Mouse (Mus musculus) neural tube, embryonic 14.5 days (tissue): ENCODE measurements at regions not wholly inside any gene's neighbourhood (a gene's known extent, or its start where the extent isn't known, plus 50 kb on each side); places are given as distances from the start of the nearest gene placed in this dataset.
"Not testable (repeated sequence)": the region's sequence is repeated elsewhere in the genome, so short reads cannot be mapped to it uniquely, and the experiment has no call there.

Source experiments
- ATAC-seq: fragments of 200-750 bp; cut with Nextera tagmentation; 2 replicates; pipeline ENCODE4 v1.8.0; 2017; ENCODE audit warnings: low read depth, mild to moderate bottlenecking, moderate TSS enrichment, moderate library complexity
- H3K27ac ChIP-seq: fragments of 300-500 bp; sonication (generic); 2 replicates; pipeline ENCODE4 v1.5.1; 2014; ENCODE audit warnings: low read depth, mild to moderate bottlenecking, control low read depth, low read length, moderate library complexity, mixed read lengths
- H3K27me3 ChIP-seq: fragments of 300-500 bp; sonication (generic); 2 replicates; pipeline ENCODE4 v1.6.1; 2014; ENCODE audit warnings: low read length; ENCODE audit not compliant: control insufficient read depth, insufficient read depth
- H3K36me3 ChIP-seq: fragments of 300-500 bp; sonication (generic); 2 replicates; pipeline ENCODE4 v1.6.1; 2014; ENCODE audit warnings: low read length, mixed read lengths; ENCODE audit not compliant: control insufficient read depth, insufficient read depth
- H3K4me1 ChIP-seq: fragments of 300-500 bp; sonication (generic); 2 replicates; pipeline ENCODE4 v1.6.1; 2014; ENCODE audit warnings: low read length; ENCODE audit not compliant: control insufficient read depth, insufficient read depth
- H3K4me2 ChIP-seq: fragments of 300-500 bp; sonication (generic); 2 replicates; pipeline ENCODE4 v1.6.1; 2014; ENCODE audit warnings: mild to moderate bottlenecking, low read depth, low read length, control low read depth
- H3K4me3 ChIP-seq: fragments of 300-500 bp; sonication (generic); 2 replicates; pipeline ENCODE4 v1.5.1; 2014; ENCODE audit warnings: low read depth, low read length, control low read depth, mixed read lengths
- H3K9ac ChIP-seq: fragments of 300-500 bp; sonication (generic); replicated peaks from 2 replicates; pipeline ENCODE4 v1.6.1; 2014; ENCODE audit warnings: low read depth, mild to moderate bottlenecking, control low read depth, low read length, mixed read lengths
- H3K9me3 ChIP-seq: fragments of 300-500 bp; sonication (generic); 2 replicates; pipeline ENCODE4 v1.6.1; 2016; ENCODE audit warnings: low read length; ENCODE audit not compliant: control insufficient read depth
- WGBS: fragments of 180-500 bp; shearing (Covaris S2); extraction: QIAGEN DNeasy Blood & Tissue Kit; methylation state at CpG from one replicate; pipeline ENCODE4 v1.1.7; 2014; 5-methylcytosine and 5-hydroxymethylcytosine counted together

DNA sequence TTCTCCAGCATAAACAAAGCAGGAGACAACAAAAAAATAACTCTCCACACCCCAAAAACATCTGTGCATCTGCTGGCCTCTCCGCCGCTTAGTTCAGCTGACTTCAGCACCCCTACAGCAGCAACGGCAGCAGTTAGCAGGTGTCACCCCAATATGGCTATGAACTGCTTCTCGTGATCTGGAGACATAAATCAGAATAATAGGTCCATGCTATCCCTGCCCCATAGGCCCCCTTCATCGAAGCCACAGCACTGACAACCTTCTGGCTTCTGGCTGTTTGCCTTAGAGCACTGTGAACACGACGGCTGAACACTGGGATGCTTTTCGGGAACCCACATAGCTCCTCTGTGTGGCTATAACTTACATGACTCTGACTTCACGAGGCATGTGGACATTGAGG, 523.8 kb downstream of the Bnc2 start:
- Histone ChIP-seq H3K4me3 (no peak overlapping the region), H3K27ac (no peak overlapping the region), H3K4me1 (peaks cover 12% of the 10 kb centered on the region; the same call in 1 of the 2 replicates), H3K9me3 (no peaks in the 10 kb centered on the region), H3K36me3 (no peaks in the 10 kb centered on the region), H3K9ac (no peak overlapping the region), H3K27me3 (no peaks in the 10 kb centered on the region), H3K4me2 (no peak overlapping the region)
- ATAC-seq = peak; percentile 55
- 35% methylated on average over 9 of the region's 9 CpGs for WGBS

DNA sequence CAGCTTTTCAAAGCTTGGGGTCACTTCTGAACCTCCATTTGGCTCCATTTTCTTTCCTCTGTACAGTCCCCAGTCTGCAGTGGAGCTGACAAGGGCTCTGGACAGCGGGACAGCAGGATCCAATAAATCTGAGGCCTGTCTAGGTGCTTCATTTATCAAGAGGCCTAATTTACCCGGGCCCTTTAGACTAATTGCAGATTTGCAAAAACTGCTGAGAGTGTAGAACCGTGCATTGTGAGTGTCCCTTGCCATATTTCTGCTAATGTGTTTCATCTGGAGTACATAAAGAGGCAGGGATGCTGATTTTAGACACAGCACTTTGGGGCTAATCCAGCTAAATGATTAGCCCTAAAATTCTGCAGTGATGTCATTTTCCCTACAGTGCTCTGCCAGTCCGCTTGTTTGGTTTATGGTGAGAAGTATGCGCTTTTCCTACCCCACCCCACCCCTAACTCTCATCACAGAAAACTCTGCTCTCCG, 523.1 kb downstream of the Bnc2 start:
- ATAC-seq = peak; percentile 64
- no peak overlapping the region for H3K4me2 ChIP-seq
- no peaks in the 10 kb centered on the region for H3K9me3 ChIP-seq
- no peaks in the 10 kb centered on the region for H3K36me3 ChIP-seq
- 32% methylated on average over 6 of the region's 6 CpGs for WGBS
- no peak overlapping the region for H3K9ac ChIP-seq
- peaks cover 12% of the 10 kb centered on the region; the same call in 1 of the 2 replicates for H3K4me1 ChIP-seq
- no peak overlapping the region for H3K4me3 ChIP-seq
- H3K27ac ChIP-seq = 0 out of 2 replicates have a peak overlapping the region, but pooled peaks have one; percentile 29
- no peaks in the 10 kb centered on the region for H3K27me3 ChIP-seq

- no peak overlapping the region for H3K4me2 ChIP-seq
- no peak overlapping the region for H3K9ac ChIP-seq
- no peak for ATAC-seq
- 79% methylated on average over 9 of the region's 9 CpGs for WGBS
- peaks cover 12% of the 10 kb centered on the region; the same call in 1 of the 2 replicates for H3K4me1 ChIP-seq
- H3K36me3 ChIP-seq = no peaks in the 10 kb centered on the region
- no peaks in the 10 kb centered on the region for H3K27me3 ChIP-seq
- no peak overlapping the region for H3K4me3 ChIP-seq
- H3K27ac ChIP-seq = no peak overlapping the region
- H3K9me3 ChIP-seq = no peaks in the 10 kb centered on the region
Observed at GRCm38 (mm10) chr4:84153571-84153970, 521.5 kb downstream of the Bnc2 start.

DNA sequence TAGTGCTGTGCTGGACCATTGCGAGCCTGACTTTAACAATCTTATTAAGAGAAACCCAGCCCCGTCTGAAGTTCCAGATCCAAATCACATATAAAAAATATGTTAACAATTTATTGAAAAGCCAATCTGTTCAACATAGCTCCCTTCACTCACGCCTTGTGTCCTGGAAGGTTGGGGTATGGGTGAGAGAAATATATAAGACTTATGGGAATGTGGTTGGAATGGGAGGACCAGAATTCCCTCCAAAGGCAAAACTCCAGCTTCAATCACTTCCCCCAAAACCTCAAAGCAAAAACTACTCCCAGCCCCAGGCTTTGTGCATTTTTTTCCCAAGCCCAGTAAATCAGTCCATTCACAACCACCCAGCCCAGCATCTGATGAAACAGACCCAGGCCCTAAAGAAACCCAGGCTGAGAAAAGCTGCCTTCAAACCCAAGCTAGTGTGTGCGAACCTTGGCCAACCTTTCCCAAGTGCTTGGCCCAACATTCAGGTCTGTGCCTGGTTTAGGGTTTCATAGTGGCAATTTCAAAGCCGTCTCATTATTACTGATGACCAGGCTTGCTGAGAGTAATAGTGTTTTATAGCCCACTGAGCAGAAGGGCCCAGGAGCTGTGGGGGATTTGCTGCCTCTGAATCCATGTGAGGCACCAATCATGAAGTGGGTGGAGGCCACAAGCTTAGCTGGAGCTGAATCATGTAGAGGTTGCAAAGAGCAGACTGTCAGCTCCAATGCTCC, 517.0 kb downstream of the Bnc2 start:
- ATAC-seq = 0 out of 2 replicates have a peak, but pooled peaks have one; percentile 4
- no peaks in the 10 kb centered on the region for H3K36me3 ChIP-seq
- H3K4me3 ChIP-seq = no peak overlapping the region

GRCm38 (mm10) chr4:84163362-84163761, 511.7 kb downstream of the Bnc2 start:
- WGBS = 90% methylated on average over 6 of the region's 6 CpGs
- ATAC-seq = no peak
- no peak overlapping the region for H3K4me3 ChIP-seq
- H3K9me3 ChIP-seq = no peaks in the 10 kb centered on the region
- H3K4me1 ChIP-seq = no peaks in the 10 kb centered on the region
- H3K4me2 ChIP-seq = no peak overlapping the region
- H3K27me3 ChIP-seq = no peaks in the 10 kb centered on the region
- no peak overlapping the region for H3K9ac ChIP-seq
- H3K36me3 ChIP-seq = no peaks in the 10 kb centered on the region
- H3K27ac ChIP-seq = no peak overlapping the region

More for the DNA sequence above, 517.0 kb downstream of the Bnc2 start:
- H3K27ac ChIP-seq = no peak overlapping the region
- H3K4me2 ChIP-seq = no peak overlapping the region
- no peaks in the 10 kb centered on the region for H3K27me3 ChIP-seq
- H3K9me3 ChIP-seq = no peaks in the 10 kb centered on the region
- H3K4me1 ChIP-seq = no peaks in the 10 kb centered on the region
- H3K9ac ChIP-seq = no peak overlapping the region
- 65% methylated on average over 5 of the region's 5 CpGs for WGBS

GRCm38 (mm10) chr4:84165256-84165655, 509.8 kb downstream of the Bnc2 start:
- Histone ChIP-seq H3K27ac (no peak overlapping the region), H3K9me3 (no peaks in the 10 kb centered on the region), H3K4me1 (no peaks in the 10 kb centered on the region), H3K36me3 (no peaks in the 10 kb centered on the region), H3K27me3 (no peaks in the 10 kb centered on the region), H3K9ac (no peak overlapping the region), H3K4me3 (no peak overlapping the region), H3K4me2 (no peak overlapping the region)
- 85% methylated on average over 3 of the region's 3 CpGs for WGBS
- no peak for ATAC-seq

GRCm38 (mm10) chr4:84172841-84173240, 502.2 kb downstream of the Bnc2 start:
- no peak; the same call in 1 of the 2 replicates for ATAC-seq
- H3K4me2 ChIP-seq = no peak overlapping the region

DNA sequence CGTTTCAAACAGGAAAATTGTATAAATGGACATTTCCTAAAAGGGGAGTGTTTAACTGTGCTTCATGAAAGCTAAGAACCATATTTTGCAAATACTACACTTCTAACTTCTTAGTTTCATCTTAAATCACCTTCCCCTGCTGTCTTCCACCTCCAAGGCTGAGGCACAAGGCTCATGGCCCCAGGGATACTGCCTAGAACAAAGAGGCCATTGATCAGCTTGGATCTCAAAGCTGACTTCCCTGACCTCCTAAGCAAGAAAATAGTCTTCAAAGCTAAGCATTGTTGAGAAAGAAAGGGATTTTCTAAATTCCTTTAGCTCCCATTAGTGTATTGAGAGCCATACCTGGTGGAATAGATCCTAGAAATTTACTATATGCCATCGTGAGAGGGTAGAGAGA, 501.6 kb downstream of the Bnc2 start:
- 66% methylated on average over 2 of the region's 2 CpGs for WGBS
- H3K9me3 ChIP-seq = no peaks in the 10 kb centered on the region
- H3K4me3 ChIP-seq = no peak overlapping the region
- H3K4me1 ChIP-seq = 0 out of 2 replicates have a peak, but pooled peaks cover 4% of the 10 kb centered on the region
- H3K27ac ChIP-seq = no peak overlapping the region
- no peaks in the 10 kb centered on the region for H3K36me3 ChIP-seq
- no peak overlapping the region for H3K4me2 ChIP-seq
- ATAC-seq = no peak
- H3K9ac ChIP-seq = no peak overlapping the region
- H3K27me3 ChIP-seq = no peaks in the 10 kb centered on the region

More at GRCm38 (mm10) chr4:84172841-84173240, 502.2 kb downstream of the Bnc2 start:
- Histone ChIP-seq H3K9me3 (no peaks in the 10 kb centered on the region), H3K36me3 (no peaks in the 10 kb centered on the region), H3K9ac (no peak overlapping the region), H3K4me3 (no peak overlapping the region), H3K4me1 (0 out of 2 replicates have a peak, but pooled peaks cover 4% of the 10 kb centered on the region), H3K27me3 (no peaks in the 10 kb centered on the region), H3K27ac (no peak overlapping the region)
- WGBS = 27% methylated on average over 6 of the region's 6 CpGs

DNA sequence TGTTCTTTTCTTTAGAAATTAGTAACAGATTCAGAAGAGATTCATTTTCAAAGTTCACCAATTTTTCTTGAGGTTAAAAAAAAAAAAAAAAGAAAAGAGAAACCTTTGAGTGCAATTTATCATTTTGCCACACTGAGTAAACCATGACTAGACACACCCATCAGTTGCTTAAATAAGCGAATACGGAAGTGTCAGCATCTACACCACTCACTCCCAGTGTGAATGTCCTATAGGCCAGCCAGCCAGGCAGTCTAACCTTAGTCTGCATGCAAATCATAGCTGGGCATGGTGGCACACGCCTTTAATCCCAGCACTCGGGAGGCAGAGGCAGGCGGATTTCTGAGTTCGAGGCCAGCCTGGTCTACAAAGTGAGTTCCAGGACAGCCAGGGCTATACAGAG, 498.6 kb downstream of the Bnc2 start:
- WGBS = 96% methylated on average over 6 of the region's 6 CpGs
- not testable (repeated sequence) for H3K9ac ChIP-seq, ATAC-seq

More for the DNA sequence above, 498.6 kb downstream of the Bnc2 start:
- H3K36me3 ChIP-seq, H3K9me3 ChIP-seq, H3K27ac ChIP-seq, H3K27me3 ChIP-seq, H3K4me2 ChIP-seq, H3K4me1 ChIP-seq, H3K4me3 ChIP-seq: not testable (repeated sequence)
